Mouse (Mus musculus) liver, postnatal 0 days (tissue): ENCODE data around the gene Tceal8. TPM values are rescaled to one million over a fixed set of nuclear protein-coding genes. Genes with fewer than 3 reads are reported as not detected.
"Not testable (repeated sequence)": the region's sequence is repeated elsewhere in the genome, so short reads cannot be mapped to it uniquely, and the experiment has no call there.

Experiments
- ATAC-seq: fragments of 200-750 bp; cut with Nextera tagmentation; 2 replicates; pipeline ENCODE4 v1.8.0; 2017; ENCODE audit warnings: mild to moderate bottlenecking, moderate library complexity
- DNase-seq: peaks from one replicate; pipeline ENCODE4 v3.0.0-alpha.2; 2016
- H3K27ac ChIP-seq: fragments of 300-500 bp; sonication (generic); 2 replicates; pipeline ENCODE4 v1.5.1; 2014; ENCODE audit warnings: antibody characterized with exemption, moderate library complexity, mild to moderate bottlenecking, low read depth
- H3K27me3 ChIP-seq: fragments of 300-500 bp; sonication (generic); 2 replicates; pipeline ENCODE4 v1.6.1; 2014; ENCODE audit warnings: low read length, control low read depth, mixed read lengths; ENCODE audit not compliant: insufficient read depth
- H3K36me3 ChIP-seq: fragments of 300-500 bp; sonication (generic); replicated peaks from 2 replicates; pipeline ENCODE4 v1.6.1; 2014; ENCODE audit warnings: mild to moderate bottlenecking, control low read depth, low read length, moderate library complexity, mixed read lengths; ENCODE audit not compliant: insufficient read depth
- H3K4me1 ChIP-seq: fragments of 300-500 bp; sonication (generic); 2 replicates; pipeline ENCODE4 v1.6.1; 2014; ENCODE audit warnings: antibody characterized with exemption, mild to moderate bottlenecking, control low read depth; ENCODE audit not compliant: insufficient read depth
- H3K4me2 ChIP-seq: fragments of 300-500 bp; sonication (generic); 2 replicates; pipeline ENCODE4 v1.6.1; 2014; ENCODE audit warnings: low read depth, mild to moderate bottlenecking, low read length, moderate library complexity, mixed read lengths
- H3K4me3 ChIP-seq: fragments of 300-500 bp; sonication (generic); 2 replicates; pipeline ENCODE4 v1.5.1; 2014; ENCODE audit warnings: low read depth, low read length
- H3K9ac ChIP-seq: fragments of 300-500 bp; sonication (generic); replicated peaks from 2 replicates; pipeline ENCODE4 v1.6.1; 2014; ENCODE audit warnings: mild to moderate bottlenecking, moderate library complexity
- H3K9me3 ChIP-seq: fragments of 300-500 bp; sonication (generic); 2 replicates; pipeline ENCODE4 v1.6.1; 2016; ENCODE audit warnings: mild to moderate bottlenecking, control low read depth, low read length, mixed read lengths
- CTCF ChIP-seq: sonication (generic); IDR thresholded peaks from 2 replicates; pipeline ENCODE4 v1.5.1; 2016; ENCODE audit warnings: antibody characterized with exemption, low read depth
- EP300 ChIP-seq: IDR thresholded peaks from 2 replicates; pipeline ENCODE4 v1.6.1; 2016; ENCODE audit warnings: antibody characterized with exemption, low read depth, mild to moderate bottlenecking
- WGBS: fragments of 180-500 bp; shearing (Covaris S2); extraction: QIAGEN DNeasy Blood & Tissue Kit; methylation state at CpG from one replicate; pipeline ENCODE4 v1.1.7; 2014; ENCODE audit not compliant: insufficient replicate concordance; 5-methylcytosine and 5-hydroxymethylcytosine counted together
- polyA plus RNA-seq: library from polyadenylated mRNA; unstranded; fragments of >200 nt; fragmentation: Nextera tagmentation; extraction: Ambion mirVana; gene quantifications from 2 replicates; pipeline ENCODE4 v1.2.1, GENCODE M21; 2015

The Tceal8 gene
- polyA plus RNA-seq, 1 experiment from 2014 or later, result 139 TPM

DNA sequence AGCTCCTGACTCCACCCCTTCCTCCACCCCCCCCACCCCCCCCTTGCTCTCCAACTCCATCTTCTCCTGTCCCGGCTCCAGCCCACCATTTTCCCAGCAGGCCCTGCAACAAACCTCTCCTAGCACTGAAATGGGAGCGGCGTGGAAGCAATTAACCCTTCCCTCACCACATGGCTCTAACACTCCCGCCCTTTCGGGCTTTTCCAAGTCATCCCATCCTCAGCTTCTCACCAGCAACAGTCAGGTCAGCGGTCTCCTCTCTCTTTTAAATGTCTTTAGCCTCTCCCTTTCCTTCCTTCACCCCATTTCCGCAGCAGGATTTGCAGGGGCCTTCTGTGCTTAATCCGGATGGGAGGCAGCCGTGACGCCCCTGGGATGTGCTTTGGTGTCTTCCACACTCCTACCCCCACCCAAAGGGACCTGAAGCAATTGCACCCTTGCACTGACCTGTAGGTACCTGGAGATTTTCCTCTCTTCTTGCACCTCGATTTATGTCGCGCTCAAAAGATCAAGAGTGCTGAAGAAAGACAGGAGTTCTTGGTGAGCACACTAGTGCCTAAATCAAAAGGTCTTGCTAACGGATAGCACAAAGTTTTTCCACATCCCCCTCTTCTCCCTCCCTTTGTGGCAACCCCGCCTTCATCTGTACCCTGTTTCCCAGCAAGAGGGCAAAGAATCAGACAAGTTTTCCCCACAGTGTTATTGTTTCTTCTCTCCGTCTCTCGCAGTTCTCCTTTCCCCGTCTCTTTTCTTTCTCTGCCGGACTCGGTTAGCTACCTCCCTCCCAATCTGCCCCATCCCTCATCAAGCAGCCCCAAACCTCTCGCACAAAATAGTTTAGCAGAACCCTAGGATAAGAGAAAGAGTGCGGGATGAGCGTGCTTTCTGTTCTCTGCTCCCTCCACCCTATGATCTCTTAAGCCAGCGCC, 689 bp downstream of the Tceal8 start:
- Histone ChIP-seq H3K4me3 (peak overlapping the region; percentile 59), H3K27ac (peak overlapping the region; percentile 70), H3K4me2 (peak overlapping the region; percentile 70), H3K27me3 (no peaks in the 10 kb centered on the region), H3K9me3 (no peaks in the 10 kb centered on the region), H3K9ac (peak overlapping the region; percentile 67), H3K4me1 (no peaks in the 10 kb centered on the region), H3K36me3 (no peaks in the 10 kb centered on the region)
- peak; percentile 64 for ATAC-seq
- peak; percentile 69 for DNase-seq
- WGBS, result 22% methylated on average over 24 of the region's 24 CpGs
- TF ChIP-seq EP300, result no peak
- TF ChIP-seq CTCF, result no peak

DNA sequence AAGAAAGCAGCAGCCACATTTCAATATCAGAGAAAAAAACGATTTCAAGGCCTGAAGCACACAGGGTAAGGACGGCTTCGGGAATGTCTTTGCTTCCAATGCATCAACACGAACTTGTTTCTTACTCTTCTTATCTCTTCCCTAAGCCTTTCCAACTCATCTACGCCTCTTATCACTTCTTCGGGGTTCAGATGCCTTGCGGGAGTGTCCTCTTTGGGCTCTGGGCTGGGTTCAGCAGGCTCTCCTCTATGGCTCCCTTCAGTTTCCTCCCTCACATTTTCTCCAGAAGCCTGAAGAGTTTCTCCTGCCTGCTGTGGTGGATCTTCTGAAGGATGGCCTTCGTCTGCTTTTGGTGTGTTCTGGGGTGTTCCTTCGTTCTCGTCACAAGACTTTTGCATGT, 1.5 kb downstream of the Tceal8 start:
- Histone ChIP-seq H3K4me2 (peak overlapping the region; percentile 70), H3K4me3 (peak overlapping the region; percentile 59), H3K27me3 (no peaks in the 10 kb centered on the region), H3K4me1 (no peaks in the 10 kb centered on the region), H3K9me3 (no peaks in the 10 kb centered on the region), H3K9ac (peak overlapping the region; percentile 67; the same call in 1 of the 2 replicates), H3K36me3 (no peaks in the 10 kb centered on the region), H3K27ac (peak overlapping the region; percentile 71; the same call in 1 of the 2 replicates)
- DNase-seq (no peak), ATAC-seq (peak; percentile 26; the same call in 1 of the 2 replicates)
- TF ChIP-seq EP300 (no peak), CTCF (no peak)
- 56% methylated on average over 10 of the region's 10 CpGs for WGBS

DNA sequence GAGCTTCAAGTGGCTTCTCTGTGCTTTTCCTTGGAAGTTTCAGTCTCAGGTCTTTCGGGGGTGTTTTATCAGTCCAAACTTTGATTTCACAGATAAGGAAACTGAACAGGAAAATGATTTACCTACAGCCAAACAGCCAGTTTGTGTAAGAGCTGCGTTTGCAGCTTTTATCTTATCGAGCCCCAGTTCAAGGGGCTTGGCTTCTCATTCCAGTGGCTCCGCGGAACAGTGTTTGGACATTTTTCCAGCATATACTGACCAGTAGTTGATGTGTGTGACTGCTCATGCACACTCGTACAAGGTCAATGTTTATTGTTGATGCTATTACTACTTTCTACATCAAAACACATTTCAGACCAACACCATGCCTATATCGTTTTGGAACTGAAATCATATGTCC, 27.9 kb downstream of the Tceal8 start:
- Histone ChIP-seq H3K4me3 (no peak overlapping the region), H3K4me2 (peak overlapping the region; percentile 29), H3K4me1 (no peaks in the 10 kb centered on the region), H3K27ac (no peak overlapping the region), H3K9ac (no peak overlapping the region), H3K36me3 (no peaks in the 10 kb centered on the region), H3K9me3 (no peaks in the 10 kb centered on the region), H3K27me3 (no peaks in the 10 kb centered on the region)
- 57% methylated on average over 7 of the region's 7 CpGs for WGBS
- no peak for TF ChIP-seq EP300
- no peak for TF ChIP-seq CTCF
- DNase-seq (no peak), ATAC-seq (no peak)

DNA sequence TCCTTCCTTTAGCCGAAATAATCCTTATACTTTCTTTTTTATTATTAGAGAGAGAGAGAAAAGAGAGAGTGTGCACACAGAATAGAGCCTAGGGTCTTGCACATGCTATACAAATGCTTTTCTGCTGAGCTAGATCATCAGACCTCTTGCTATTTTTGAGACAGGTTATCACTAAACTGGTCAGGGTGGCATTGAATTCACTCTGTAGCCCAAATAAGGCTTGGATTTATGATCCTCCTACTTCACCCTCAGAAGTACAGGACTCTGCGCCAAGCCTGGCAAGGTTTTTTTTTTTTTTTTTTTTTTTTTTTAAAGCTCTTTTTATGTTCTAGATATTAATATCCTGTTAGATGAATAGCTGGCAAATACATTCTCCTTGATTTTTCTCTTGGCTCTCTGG, 28.4 kb downstream of the Tceal8 start:
- Histone ChIP-seq H3K9me3 (no peaks in the 10 kb centered on the region), H3K4me2 (no peak overlapping the region), H3K4me3 (no peak overlapping the region), H3K4me1 (no peaks in the 10 kb centered on the region), H3K27ac (no peak overlapping the region), H3K27me3 (no peaks in the 10 kb centered on the region), H3K36me3 (no peaks in the 10 kb centered on the region), H3K9ac (no peak overlapping the region)
- TF ChIP-seq CTCF, result no peak
- TF ChIP-seq EP300, result no peak
- WGBS, result 71% methylated on average over 2 of the region's 2 CpGs
- DNase-seq, result no peak
- no peak for ATAC-seq

DNA sequence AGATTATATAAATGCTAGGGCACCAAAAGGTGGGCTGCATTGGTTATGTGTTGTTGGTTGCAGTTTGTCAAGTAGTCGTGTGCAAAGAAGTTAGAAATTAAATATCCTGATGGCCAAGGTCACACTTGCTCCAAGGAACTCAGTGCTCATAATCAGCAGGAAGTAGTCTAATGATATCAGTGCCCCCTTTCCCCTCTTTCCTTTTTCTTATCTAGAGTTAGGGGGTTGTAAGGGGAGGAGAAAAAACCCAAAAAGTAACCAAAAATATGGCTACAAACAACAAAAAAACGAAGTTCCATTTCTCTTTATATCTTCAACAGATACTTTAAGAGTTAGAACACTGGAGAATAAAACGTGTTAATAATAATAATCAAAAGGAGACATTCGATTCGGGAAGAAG, 30.8 kb downstream of the Tceal8 start:
- no peaks in the 10 kb centered on the region for H3K9me3 ChIP-seq
- H3K36me3 ChIP-seq, result no peaks in the 10 kb centered on the region
- 70% methylated on average over 5 of the region's 5 CpGs for WGBS
- H3K4me1 ChIP-seq, result no peaks in the 10 kb centered on the region
- no peak overlapping the region for H3K4me2 ChIP-seq
- H3K4me3 ChIP-seq, result no peak overlapping the region
- DNase-seq, result no peak
- H3K9ac ChIP-seq, result no peak overlapping the region
- H3K27me3 ChIP-seq, result no peaks in the 10 kb centered on the region
- TF ChIP-seq CTCF, result no peak
- no peak for TF ChIP-seq EP300
- H3K27ac ChIP-seq, result no peak overlapping the region
- no peak for ATAC-seq

DNA sequence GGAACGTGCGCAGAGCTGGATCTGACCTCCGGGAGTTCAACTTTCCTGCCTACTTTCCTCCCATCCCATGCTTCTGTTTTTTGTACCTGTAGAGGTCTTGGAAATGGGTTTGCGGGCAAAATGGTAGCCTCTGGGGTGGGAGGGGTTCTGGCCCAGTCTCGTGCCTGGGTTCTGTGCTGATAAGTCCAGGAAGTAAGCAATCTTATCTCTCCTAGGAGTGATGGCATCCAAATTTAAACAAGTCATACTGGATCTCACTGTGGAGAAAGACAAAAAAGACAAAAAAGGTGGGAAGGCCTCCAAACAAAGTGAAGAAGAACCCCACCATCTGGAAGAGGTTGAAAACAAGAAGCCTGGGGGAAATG, 32.5 kb downstream of the Tceal8 start:
- not testable (repeated sequence) for H3K27ac ChIP-seq, DNase-seq, H3K9me3 ChIP-seq, ATAC-seq, H3K27me3 ChIP-seq, H3K36me3 ChIP-seq, H3K4me1 ChIP-seq
- 28% methylated on average over 5 of the region's 5 CpGs for WGBS
- Histone ChIP-seq H3K4me2 (peak overlapping the region; percentile 53), H3K9ac (peak overlapping the region; percentile 30), H3K4me3 (peak overlapping the region; percentile 48)

DNA sequence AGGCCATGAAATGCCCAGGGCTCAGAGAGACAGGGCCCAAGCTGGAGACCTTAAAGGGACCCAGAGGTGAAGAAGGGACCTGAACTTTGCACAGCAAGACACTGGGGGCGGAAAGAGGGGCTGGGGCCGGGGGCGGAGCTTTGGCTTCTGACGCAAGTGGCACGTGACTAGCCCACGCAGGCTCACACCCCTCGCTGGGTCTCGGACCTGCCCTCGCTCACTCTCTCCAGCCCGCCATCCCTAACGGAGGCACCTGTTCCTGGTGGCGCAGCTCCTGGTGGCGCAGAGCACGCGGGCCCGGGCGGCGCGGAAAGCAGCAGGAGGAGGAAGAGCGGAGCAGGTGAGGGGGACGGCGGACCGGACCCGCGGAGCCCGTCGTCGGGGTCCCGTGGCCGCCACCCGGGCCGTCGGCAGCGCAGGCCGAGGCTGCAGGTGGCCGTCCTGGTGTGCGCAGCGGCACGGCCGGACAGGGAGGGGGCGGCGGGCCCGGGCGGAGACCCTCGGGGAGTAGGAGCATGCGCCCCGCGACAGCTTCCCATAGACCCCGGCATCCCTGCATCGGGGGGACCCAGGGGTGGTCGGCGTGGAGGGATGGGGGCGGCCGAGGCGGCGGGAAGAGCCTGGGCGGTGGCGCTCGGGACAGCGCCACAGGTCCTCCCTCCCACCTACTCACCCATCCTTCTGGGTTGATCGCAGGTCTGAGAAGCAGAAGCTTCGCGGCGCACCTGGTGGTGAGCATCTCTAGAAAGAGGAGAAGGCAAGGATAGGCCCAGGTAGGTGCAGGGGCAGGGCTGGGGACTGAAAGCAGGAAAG, 33.1 kb downstream of the Tceal8 start, which contains the start of gene Bex4:
Bex4 (plus strand) TSS at position 170 of the 813 bp plus-strand sequence.
- Histone ChIP-seq H3K4me2 (peak within 1 kb of the TSS; percentile 53), H3K4me3 (peak within 1 kb of the TSS; percentile 48), H3K9ac (peak within 1 kb of the TSS; percentile 30), H3K27ac (peak within 1 kb of the TSS; percentile 44; the same call in 1 of the 2 replicates)
- not testable (repeated sequence) for H3K4me1 ChIP-seq, H3K36me3 ChIP-seq, H3K27me3 ChIP-seq, DNase-seq, H3K9me3 ChIP-seq
- peak; percentile 75 for ATAC-seq
- WGBS, result 37% methylated on average over 7 of the region's 64 CpGs
